Mouse (Mus musculus) spleen, adult 2 months (tissue): ENCODE measurements around the gene Napa.

Experiments
- CTCF ChIP-seq: fragments of 200-500 bp; IDR thresholded peaks from 2 replicates; pipeline ENCODE4 v1.5.1; 2011; ENCODE audit warnings: mild to moderate bottlenecking, inconsistent platforms; ENCODE audit not compliant: insufficient read depth, insufficient read length, insufficient replicate concordance; ENCODE audit errors: extremely low read depth
- POLR2A ChIP-seq: fragments of 200-500 bp; IDR thresholded peaks from 2 replicates; pipeline ENCODE4 v1.6.1; 2011; ENCODE audit warnings: low read depth, low read length, inconsistent platforms

GRCm38 (mm10) chr7:16056459-16057135, 41.7 kb upstream of the Napa start:
- TF ChIP-seq CTCF (peak; percentile 35; the same call in 1 of the 2 replicates), POLR2A (no peak)
